Mouse (Mus musculus) heart, adult 2 months (tissue): Measurements from ENCODE around the gene Lig3. TPM values are rescaled to one million over a fixed set of nuclear protein-coding genes. Genes with fewer than 3 reads are reported as not detected.
A peak's percentile ranks its signal among the peaks of the same experiment; 100 is the strongest.
"Not testable (repeated sequence)": the region's sequence is repeated elsewhere in the genome, so short reads cannot be mapped to it uniquely, and the experiment has no call there.

ENCODE experiments used
- DNase-seq, 2 experiments: peaks; one replicate each; pipeline ENCODE4 v3.0.0; 2021
- H3K27ac ChIP-seq: fragments of 200-600 bp; 2 replicates; pipeline ENCODE4 v1.8.1; 2022
- H3K27me3 ChIP-seq: fragments of 200-500 bp; 2 replicates; pipeline ENCODE4 v1.6.1; 2012; ENCODE audit warnings: mild to moderate bottlenecking, low read length, inconsistent platforms, mixed read lengths; ENCODE audit not compliant: control insufficient read depth, insufficient read depth
- H3K36me3 ChIP-seq: fragments of 200-500 bp; 2 replicates; pipeline ENCODE4 v1.6.1; 2012; ENCODE audit warnings: low read length, inconsistent platforms; ENCODE audit not compliant: control insufficient read depth, insufficient read depth
- H3K4me1 ChIP-seq: fragments of 200-500 bp; 2 replicates; pipeline ENCODE4 v1.6.1; 2011; ENCODE audit warnings: low read length; ENCODE audit not compliant: control insufficient read depth, insufficient read depth
- H3K4me3 ChIP-seq: fragments of 200-600 bp; 2 replicates; pipeline ENCODE4 v1.8.1; 2022
- H3K79me2 ChIP-seq: fragments of 200-500 bp; replicated peaks from 2 replicates; pipeline ENCODE4 v1.6.1; 2012; ENCODE audit warnings: mild to moderate bottlenecking, inconsistent platforms, low read length, moderate library complexity, mixed read lengths; ENCODE audit not compliant: control insufficient read depth, insufficient read depth
- H3K9ac ChIP-seq: fragments of 200-500 bp; 2 replicates; pipeline ENCODE4 v1.6.1; 2012; ENCODE audit warnings: low read depth, mild to moderate bottlenecking, control low read depth, inconsistent platforms, low read length, mixed read lengths
- CTCF ChIP-seq: fragments of 200-600 bp; IDR thresholded peaks from 2 replicates; pipeline ENCODE4 v1.8.1; 2022; ENCODE audit warnings: antibody characterized with exemption, mild to moderate bottlenecking, moderate library complexity
- EP300 ChIP-seq: fragments of 200-500 bp; IDR thresholded peaks from 2 replicates; pipeline ENCODE4 v1.6.1; 2011; ENCODE audit warnings: low read depth, low read length, control low read depth; ENCODE audit not compliant: insufficient read depth
- POLR2A ChIP-seq: fragments of 200-500 bp; IDR thresholded peaks from 2 replicates; pipeline ENCODE4 v1.6.1; 2011; ENCODE audit warnings: mild to moderate bottlenecking, low read depth, low read length, control low read depth; ENCODE audit not compliant: insufficient read depth
- WGBS: fragments of 180-500 bp; shearing (Covaris S2); methylation state at CpG from one replicate; pipeline ENCODE4 v1.1.7; 2018; 5-methylcytosine and 5-hydroxymethylcytosine counted together
- intact Hi-C: fragments of 180-260 bp; cut with DNase I; formaldehyde crosslinking; loops from one replicate; pipeline ENCODE4 v1.15.1; 2025
- polyA plus RNA-seq: library from polyadenylated mRNA; depleted of rRNA; stranded (reverse); fragments of >200 nt; gene quantifications from 2 replicates; pipeline ENCODE4 v1.2.3, GENCODE M21; 2012
- total RNA-seq, 2 experiments: library from RNA; stranded (reverse); gene quantifications; 2 replicates each; pipeline ENCODE4 v1.2.3; 2021

The Lig3 gene
- total and polyA plus RNA-seq, 3 experiments: 9.2 to 20.0 (median 14.4) TPM

- H3K27ac ChIP-seq: no peak overlapping the region
- H3K27me3 ChIP-seq: no peaks in the 10 kb centered on the region
- DNase-seq: no peak
- H3K4me3 ChIP-seq: no peak overlapping the region
- no peak overlapping the region for H3K9ac ChIP-seq
- peaks cover 2% of the 10 kb centered on the region; the same call in 1 of the 2 replicates for H3K36me3 ChIP-seq
- 85% methylated on average over 8 of the region's 8 CpGs for WGBS
- no peak for TF ChIP-seq CTCF
- TF ChIP-seq EP300: no peak
- TF ChIP-seq POLR2A: no peak
- intact Hi-C loops: loop anchor here (5.0 kb wide), 1 partner anchor 52 kb away; the partner anchor contains the start of gene Lig3
- H3K4me1 ChIP-seq: peaks cover 10% of the 10 kb centered on the region
- H3K79me2 ChIP-seq: no peaks in the 10 kb centered on the region
These were observed 53.0 kb downstream of the Lig3 start for GRCm38 (mm10) chr11:82833929-82834328.

DNA sequence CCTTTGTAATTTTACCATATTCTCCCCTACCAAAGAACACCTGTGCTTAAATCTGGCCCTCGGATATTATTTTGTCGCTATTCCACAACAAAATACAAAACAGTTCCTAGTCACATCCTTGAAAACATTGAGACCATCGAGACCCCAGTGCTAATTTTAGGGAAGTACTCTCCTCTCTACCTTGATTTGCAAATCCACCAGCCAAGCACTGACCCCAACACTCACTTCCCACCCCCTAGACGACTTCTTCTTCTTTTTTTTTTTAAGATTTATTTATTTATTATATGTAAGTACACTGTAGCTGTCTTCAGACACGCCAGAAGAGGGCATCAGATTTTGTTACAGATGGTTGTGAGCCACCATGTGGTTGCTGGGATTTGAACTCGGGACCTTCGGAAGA lies 53.5 kb downstream of the Lig3 start:
- not testable (repeated sequence) for H3K79me2 ChIP-seq, H3K9ac ChIP-seq, DNase-seq, H3K4me3 ChIP-seq, H3K36me3 ChIP-seq, H3K27ac ChIP-seq, H3K27me3 ChIP-seq
- peaks cover 10% of the 10 kb centered on the region for H3K4me1 ChIP-seq
- intact Hi-C loops: loop anchor here (5.0 kb wide), 1 partner anchor 52 kb away; the partner anchor contains the start of gene Lig3
- WGBS: 85% methylated on average over 7 of the region's 7 CpGs

DNA sequence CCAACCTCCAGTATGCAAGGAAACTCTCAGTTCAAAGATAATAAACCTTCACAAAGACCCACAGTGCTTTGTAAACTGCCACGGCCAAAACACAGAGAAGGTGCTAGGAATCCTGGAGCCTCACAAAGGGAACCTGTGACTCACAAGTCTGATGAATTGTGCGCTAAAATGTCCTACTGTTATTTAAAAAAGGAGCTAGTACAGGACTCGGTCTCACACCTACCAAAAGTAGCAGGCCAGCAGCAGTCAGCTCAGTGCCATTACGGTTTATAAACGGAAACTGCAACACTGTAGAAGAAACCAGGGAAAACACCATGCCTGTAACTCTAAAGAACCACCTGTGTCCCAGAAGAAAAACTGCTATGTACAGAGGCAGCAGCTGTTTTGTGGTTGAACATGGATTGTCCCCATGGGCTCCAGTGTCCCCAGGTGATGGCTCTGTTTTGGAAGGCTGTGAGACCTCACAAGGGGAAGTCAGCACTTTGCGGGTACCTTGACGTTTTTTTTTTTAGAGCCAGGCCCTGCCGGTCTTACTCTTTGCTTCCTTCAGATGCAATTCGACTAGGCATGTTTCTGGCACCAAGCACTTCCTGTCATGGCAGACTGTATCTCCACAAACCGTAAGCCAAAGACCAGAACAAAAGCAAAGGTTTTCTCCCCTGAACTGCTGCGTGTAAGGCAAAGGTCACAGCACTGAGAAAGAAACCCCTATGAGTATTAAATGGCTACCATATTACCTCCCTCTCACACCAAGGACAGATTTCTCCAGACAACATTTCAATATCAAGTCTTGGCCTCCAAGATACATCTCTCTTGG lies 54.9 kb downstream of the Lig3 start:
- Histone ChIP-seq H3K79me2 (no peaks in the 10 kb centered on the region; the same call in 1 of the 2 replicates), H3K27ac (no peak overlapping the region; the same call in 1 of the 2 replicates), H3K27me3 (no peaks in the 10 kb centered on the region), H3K4me1 (peaks cover 10% of the 10 kb centered on the region), H3K9ac (no peak overlapping the region), H3K4me3 (no peak overlapping the region), H3K36me3 (peaks cover 1% of the 10 kb centered on the region; the same call in 1 of the 2 replicates)
- intact Hi-C loops: loop anchor here (5.0 kb wide), 1 partner anchor 36 kb away; the partner anchor contains the start of gene Rffl
- WGBS: 69% methylated on average over 11 of the region's 11 CpGs
- DNase-seq: no peak
- no peak for TF ChIP-seq EP300
- no peak for TF ChIP-seq POLR2A
- TF ChIP-seq CTCF: no peak

- WGBS: 38% methylated on average over 7 of the region's 7 CpGs
These were observed 56.3 kb downstream of the Lig3 start for GRCm38 (mm10) chr11:82837192-82837591.

GRCm38 (mm10) chr11:82837848-82838247 lies 56.9 kb downstream of the Lig3 start:
- Histone ChIP-seq H3K79me2 (no peaks in the 10 kb centered on the region; the same call in 1 of the 2 replicates), H3K4me3 (no peak overlapping the region), H3K27me3 (no peaks in the 10 kb centered on the region), H3K9ac (no peak overlapping the region), H3K36me3 (no peaks in the 10 kb centered on the region), H3K4me1 (peaks cover 10% of the 10 kb centered on the region), H3K27ac (peak overlapping the region; percentile 47)
- DNase-seq: no peak
- intact Hi-C loops: loop anchor here (5.0 kb wide), 1 partner anchor 34 kb away; the partner anchor contains the start of gene Rffl
- 55% methylated on average over 7 of the region's 7 CpGs for WGBS
- TF ChIP-seq POLR2A (no peak), EP300 (no peak), CTCF (no peak)

More at GRCm38 (mm10) chr11:82837192-82837591, 56.3 kb downstream of the Lig3 start:
- Histone ChIP-seq H3K27me3 (no peaks in the 10 kb centered on the region), H3K4me1 (peaks cover 10% of the 10 kb centered on the region), H3K27ac (peak overlapping the region; percentile 47), H3K9ac (no peak overlapping the region), H3K36me3 (no peaks in the 10 kb centered on the region), H3K79me2 (no peaks in the 10 kb centered on the region; the same call in 1 of the 2 replicates), H3K4me3 (no peak overlapping the region)
- no peak for TF ChIP-seq POLR2A
- no peak for TF ChIP-seq CTCF
- no peak for TF ChIP-seq EP300
- DNase-seq: peak in 1 of 2 experiments; percentile 42
- intact Hi-C loops: loop anchor here (5.0 kb wide), 1 partner anchor 35 kb away; the partner anchor contains the start of gene Rffl

DNA sequence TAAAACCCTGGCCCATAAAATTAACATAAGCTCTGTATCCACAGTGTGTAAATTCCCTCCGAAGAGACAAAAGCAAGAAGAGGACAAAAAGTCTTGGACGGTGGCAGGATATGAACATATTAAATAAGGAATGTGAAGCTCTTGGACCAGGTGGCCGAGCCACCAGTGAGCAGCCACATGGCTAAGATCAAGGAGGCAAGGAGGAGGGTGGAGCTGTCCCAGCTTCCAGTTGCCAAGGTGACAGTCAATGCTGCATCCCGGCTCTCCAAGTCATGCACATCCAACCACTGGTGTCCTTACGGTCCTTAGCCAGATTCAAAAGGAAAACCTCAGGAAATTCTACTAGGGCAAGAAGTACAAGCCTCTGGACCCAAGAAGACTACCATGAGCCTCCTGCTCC lies 57.6 kb downstream of the Lig3 start:
- Histone ChIP-seq H3K4me1 (peaks cover 10% of the 10 kb centered on the region), H3K9ac (no peak overlapping the region), H3K36me3 (no peaks in the 10 kb centered on the region), H3K79me2 (no peaks in the 10 kb centered on the region; the same call in 1 of the 2 replicates), H3K27ac (no peak overlapping the region; the same call in 1 of the 2 replicates), H3K4me3 (no peak overlapping the region), H3K27me3 (no peaks in the 10 kb centered on the region)
- no peak for TF ChIP-seq EP300
- TF ChIP-seq CTCF: no peak
- no peak for TF ChIP-seq POLR2A
- no peak for DNase-seq
- WGBS: 29% methylated on average over 5 of the region's 5 CpGs
- intact Hi-C loops: loop anchor here (5.0 kb wide), 1 partner anchor 34 kb away; the partner anchor contains the start of gene Rffl
